Mouse (Mus musculus): ENCODE results near the gene Olfr1360. TPM values are rescaled to one million over a fixed set of nuclear protein-coding genes. Genes with fewer than 3 reads are reported as not detected.
"Not testable (repeated sequence)": the region's sequence is repeated elsewhere in the genome, so short reads cannot be mapped to it uniquely, and the experiment has no call there.

The Olfr1360 gene
- total RNA-seq (2014; fragmentation: Nextera tagmentation) = not detected in 2 replicates
- not detected in 2 replicates for total RNA-seq (2017)
- not detected in 2 replicates for polyA plus RNA-seq (2012)

DNA sequence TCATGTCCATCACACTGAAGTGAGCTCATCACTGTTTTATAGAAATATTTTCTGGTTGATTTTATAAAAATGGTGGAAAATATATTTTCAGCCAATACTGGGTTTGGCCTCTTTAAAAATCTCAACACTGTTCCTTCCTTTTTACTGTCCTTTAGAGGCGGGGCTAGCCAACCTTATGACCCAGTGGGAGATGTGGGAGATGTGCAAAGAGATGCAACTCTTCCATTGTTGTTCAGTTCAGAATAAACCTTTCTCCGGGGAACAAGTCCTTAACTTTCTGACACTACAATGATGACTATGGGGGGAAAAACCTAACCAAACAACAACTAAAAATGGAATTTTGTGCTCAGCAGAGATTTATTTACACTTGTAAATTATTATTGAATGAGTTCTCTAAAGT lies at the start of gene Olfr1360:
Gene Olfr1360, minus strand, starts transcription at position 101 of the 400 bp plus-strand sequence.
- ATAC-seq (ENCODE audit: extremely low read depth, insufficient number of reproducible peaks, low FRiP score, poor library complexity, severe bottlenecking) = no peak
- Histone ChIP-seq H3K4me3 (ENCODE audit: low read depth, low read length) (no peak within 1 kb of the TSS), H3K4me1 (ENCODE audit: insufficient read depth, low read depth, low read length) (no peaks in the 10 kb centered on the region), H3K36me3 (replicated peaks) (no peaks in the 10 kb centered on the region), H3K27me3 (ENCODE audit: insufficient read depth, low read length) (no peaks in the 10 kb centered on the region), H3K9me3 (replicated peaks) (no peaks in the 10 kb centered on the region)
- TF ChIP-seq CTCF (IDR thresholded peaks at IDR 0.05; ENCODE audit: low read depth, low read length) = no peak
- no peak for TF ChIP-seq POLR2AphosphoS5 (IDR thresholded peaks at IDR 0.05; ENCODE audit: insufficient replicate concordance, low read depth, low read length)
- no peak for TF ChIP-seq GATA1 (IDR thresholded peaks at IDR 0.05; ENCODE audit: borderline replicate concordance, low read length)
- no peak for TF ChIP-seq TAL1 (conservative IDR thresholded peaks at IDR 0.05; ENCODE audit: low read depth, low read length)
- no peak for TF ChIP-seq GATA2 (IDR thresholded peaks at IDR 0.05; ENCODE audit: borderline replicate concordance, low read depth, low read length)
- no peak for DNase-seq (ENCODE audit: low spot score)

DNA sequence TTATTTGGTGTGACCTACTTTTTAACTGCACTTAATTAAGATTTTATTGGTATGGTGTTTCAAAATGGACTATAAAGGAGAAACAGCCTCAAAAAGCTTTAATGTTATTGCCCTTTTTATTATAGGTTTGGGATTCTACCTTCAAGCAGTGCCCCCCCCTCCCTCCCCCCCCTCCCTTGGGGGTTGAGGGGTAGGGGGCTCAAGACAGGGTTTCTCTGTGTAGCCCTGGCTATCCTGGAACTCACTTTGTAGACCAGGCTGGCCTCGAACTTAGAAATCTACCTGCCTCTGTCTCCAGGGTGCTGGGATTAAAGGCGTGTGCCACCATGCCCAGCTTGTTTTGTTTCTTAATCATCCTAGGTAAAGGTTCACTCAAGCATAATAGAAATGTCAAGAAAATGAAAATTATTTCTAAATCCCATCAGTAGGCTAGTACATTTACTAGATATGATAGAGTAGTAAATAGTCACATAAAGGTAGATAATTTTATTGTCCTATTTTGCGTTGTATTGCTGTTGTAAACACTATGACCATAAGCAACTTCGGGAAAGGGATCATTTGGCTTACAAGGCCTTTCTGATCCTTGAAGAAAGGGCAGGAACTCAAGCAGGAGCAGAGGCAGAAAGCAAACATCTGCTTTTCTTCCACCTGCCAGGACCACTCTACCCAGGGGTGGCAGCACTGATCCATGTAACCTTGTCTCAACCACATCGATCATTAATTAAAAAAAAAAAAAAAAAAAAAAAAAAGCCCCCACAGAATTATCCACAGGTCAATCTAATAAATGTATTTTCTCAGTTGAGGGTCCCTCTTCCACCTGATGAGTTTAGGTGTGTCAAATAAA lies 46.0 kb upstream of the Olfr1360 start:
- Histone ChIP-seq H3K36me3 (replicated peaks) (no peaks in the 10 kb centered on the region), H3K4me1 (ENCODE audit: insufficient read depth, low read depth, low read length) (peaks cover 20% of the 10 kb centered on the region), H3K4me3 (ENCODE audit: low read depth, low read length) (no peak overlapping the region), H3K9me3 (replicated peaks) (peaks cover 4% of the 10 kb centered on the region; the same call in 1 of the 2 replicates), H3K27me3 (ENCODE audit: insufficient read depth, low read length) (no peaks in the 10 kb centered on the region)
- ATAC-seq (ENCODE audit: extremely low read depth, insufficient number of reproducible peaks, low FRiP score, poor library complexity, severe bottlenecking) = no peak
- TF ChIP-seq POLR2AphosphoS5 (IDR thresholded peaks at IDR 0.05; ENCODE audit: insufficient replicate concordance, low read depth, low read length) = peak; percentile 93; the same call in 1 of the 2 replicates
- TF ChIP-seq GATA1 (IDR thresholded peaks at IDR 0.05; ENCODE audit: borderline replicate concordance, low read length) = no peak
- no peak for TF ChIP-seq GATA2 (IDR thresholded peaks at IDR 0.05; ENCODE audit: borderline replicate concordance, low read depth, low read length)
- DNase-seq (ENCODE audit: low spot score) = no peak

DNA sequence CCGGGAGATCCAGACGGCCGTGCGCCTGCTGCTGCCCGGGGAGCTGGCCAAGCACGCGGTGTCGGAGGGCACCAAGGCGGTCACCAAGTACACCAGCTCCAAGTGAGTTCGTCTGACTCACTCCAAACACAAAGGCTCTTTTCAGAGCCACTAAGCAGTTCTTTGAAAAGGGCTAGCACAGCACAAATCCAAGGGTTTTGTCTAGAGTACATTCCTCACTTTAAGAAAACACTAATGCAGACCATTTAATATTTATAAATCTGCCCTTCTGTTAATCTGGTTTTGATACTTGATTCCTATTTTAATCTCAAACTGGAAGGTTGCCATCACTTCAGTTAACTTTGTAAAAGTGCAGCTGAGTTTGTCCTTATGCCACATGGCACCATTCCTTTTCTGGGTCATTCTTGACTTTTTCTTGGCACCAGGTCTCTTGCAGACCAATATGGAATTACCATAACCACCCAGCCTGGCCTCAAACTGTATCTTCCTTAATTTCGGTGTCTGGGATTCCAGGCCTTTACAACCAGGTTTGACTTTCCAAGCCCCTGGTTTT lies 45.2 kb upstream of the Olfr1360 start:
- TF ChIP-seq POLR2AphosphoS5 (IDR thresholded peaks at IDR 0.05; ENCODE audit: insufficient replicate concordance, low read depth, low read length) = peak; percentile 81; the same call in 1 of the 2 replicates
- TF ChIP-seq GATA1 (IDR thresholded peaks at IDR 0.05; ENCODE audit: borderline replicate concordance, low read length) = no peak
- no peak for DNase-seq (ENCODE audit: low spot score)
- Histone ChIP-seq H3K27me3 (ENCODE audit: insufficient read depth, low read length) (no peaks in the 10 kb centered on the region), H3K4me1 (ENCODE audit: insufficient read depth, low read depth, low read length) (peaks cover 20% of the 10 kb centered on the region), H3K9me3 (replicated peaks) (peaks cover 4% of the 10 kb centered on the region; the same call in 1 of the 2 replicates), H3K4me3 (ENCODE audit: low read depth, low read length) (peak overlapping the region; percentile 67; the same call in 1 of the 2 replicates), H3K36me3 (replicated peaks) (no peaks in the 10 kb centered on the region)
- ATAC-seq (ENCODE audit: extremely low read depth, insufficient number of reproducible peaks, low FRiP score, poor library complexity, severe bottlenecking) = no peak

DNA sequence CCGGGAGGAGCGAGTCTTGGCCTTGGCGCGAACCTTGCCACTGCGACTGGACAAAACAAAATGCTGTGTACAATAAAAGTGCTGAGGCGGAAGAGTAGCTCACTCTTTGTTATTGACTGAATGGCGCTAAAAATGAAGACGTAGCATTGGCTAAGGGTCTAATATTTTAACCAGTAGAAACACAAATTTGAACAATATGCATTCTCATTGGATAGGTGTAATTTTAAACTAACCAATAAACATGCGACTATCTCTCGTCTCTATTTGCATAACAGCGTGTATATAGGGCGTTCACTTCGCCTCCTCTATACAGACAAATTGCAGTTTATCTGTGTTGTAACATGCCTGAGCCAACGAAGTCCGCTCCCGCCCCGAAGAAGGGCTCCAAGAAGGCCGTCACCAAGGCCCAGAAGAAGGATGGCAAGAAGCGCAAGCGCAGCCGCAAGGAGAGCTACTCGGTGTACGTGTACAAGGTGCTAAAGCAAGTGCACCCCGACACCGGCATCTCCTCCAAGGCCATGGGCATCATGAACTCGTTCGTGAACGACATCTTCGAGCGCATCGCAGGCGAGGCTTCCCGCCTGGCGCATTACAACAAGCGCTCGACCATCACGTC lies 44.7 kb upstream of the Olfr1360 start, which contains the start of gene Hist1h2bm:
Gene Hist1h2bm, plus strand, starts transcription at position 288 of the 616 bp plus-strand sequence.
- not testable (repeated sequence) for H3K36me3 ChIP-seq (replicated peaks); H3K27me3 ChIP-seq (ENCODE audit: insufficient read depth, low read length); H3K9me3 ChIP-seq (replicated peaks)
- DNase-seq (ENCODE audit: low spot score) (peak; percentile 78), ATAC-seq (ENCODE audit: extremely low read depth, insufficient number of reproducible peaks, low FRiP score, poor library complexity, severe bottlenecking) (peak; percentile 82)
- peak; percentile 98 for TF ChIP-seq POLR2AphosphoS5 (IDR thresholded peaks at IDR 0.05; ENCODE audit: insufficient replicate concordance, low read depth, low read length)
- H3K4me3 ChIP-seq (ENCODE audit: low read depth, low read length) = peak within 1 kb of the TSS; percentile 67; the same call in 1 of the 2 replicates
- peaks cover 23% of the 10 kb centered on the region for H3K4me1 ChIP-seq (ENCODE audit: insufficient read depth, low read depth, low read length)

DNA sequence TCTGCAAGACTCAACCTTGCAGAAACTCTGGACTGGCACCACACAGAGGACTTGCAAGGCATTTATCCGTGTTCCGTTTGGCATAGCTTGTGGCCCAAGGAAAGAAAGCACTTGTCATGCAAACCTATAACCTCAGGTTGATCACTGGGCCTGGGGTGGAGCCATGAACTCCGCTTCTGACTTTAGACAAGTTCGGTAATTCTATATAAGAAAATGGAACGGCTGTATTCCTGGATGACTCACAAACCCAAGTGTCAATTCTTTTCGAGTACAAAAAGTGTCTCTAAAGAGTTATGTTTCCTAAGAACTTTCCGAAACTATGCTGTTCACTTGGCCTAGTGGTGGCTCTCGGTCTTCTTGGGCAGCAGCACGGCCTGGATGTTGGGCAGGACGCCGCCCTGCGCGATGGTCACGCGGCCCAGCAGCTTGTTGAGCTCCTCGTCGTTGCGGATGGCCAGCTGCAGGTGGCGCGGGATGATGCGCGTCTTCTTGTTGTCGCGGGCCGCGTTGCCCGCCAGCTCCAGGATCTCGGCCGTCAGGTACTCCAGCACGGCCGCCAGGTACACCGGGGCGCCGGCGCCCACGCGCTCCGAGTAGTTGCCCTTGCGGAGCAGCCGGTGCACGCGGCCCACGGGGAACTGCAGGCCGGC lies 44.0 kb upstream of the Olfr1360 start:
- H3K9me3 ChIP-seq (replicated peaks); ATAC-seq (ENCODE audit: extremely low read depth, insufficient number of reproducible peaks, low FRiP score, poor library complexity, severe bottlenecking); H3K36me3 ChIP-seq (replicated peaks); H3K27me3 ChIP-seq (ENCODE audit: insufficient read depth, low read length); DNase-seq (ENCODE audit: low spot score): not testable (repeated sequence)
- H3K4me3 ChIP-seq (ENCODE audit: low read depth, low read length) = peak overlapping the region; percentile 67; the same call in 1 of the 2 replicates
- peaks cover 26% of the 10 kb centered on the region for H3K4me1 ChIP-seq (ENCODE audit: insufficient read depth, low read depth, low read length)

DNA sequence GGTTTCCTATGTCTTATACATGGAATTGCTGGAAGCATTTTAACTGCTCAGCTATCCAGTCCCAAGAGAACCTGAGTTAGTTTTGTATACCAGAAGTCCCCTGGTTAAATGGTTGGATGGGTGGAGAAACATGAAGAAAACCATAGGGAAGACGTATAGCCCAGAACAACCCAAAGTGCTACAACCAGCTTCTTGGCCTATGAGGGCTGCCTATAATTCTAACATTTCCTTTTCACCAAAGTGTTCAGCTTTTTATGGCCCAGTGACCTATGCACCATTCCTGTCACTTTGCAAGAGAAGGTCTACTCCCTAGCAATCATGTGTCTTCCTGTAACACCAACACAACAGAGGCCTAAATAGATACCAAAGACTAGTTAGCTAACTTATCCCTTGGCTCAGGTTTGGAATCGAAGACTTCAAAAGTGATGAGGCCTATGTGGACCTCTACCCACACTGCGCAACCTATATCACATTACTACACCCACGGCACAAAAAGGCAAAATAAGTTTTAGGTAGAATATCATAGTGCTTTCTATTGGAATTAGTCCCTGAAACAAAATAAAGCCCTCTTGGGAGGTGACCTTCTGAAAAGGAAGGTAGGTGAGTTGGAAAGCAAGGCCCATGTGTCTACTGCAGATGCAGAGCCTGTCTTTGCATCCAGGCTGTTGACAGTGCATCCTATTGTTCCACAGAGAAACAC lies 41.3 kb upstream of the Olfr1360 start:
- H3K4me1 ChIP-seq (ENCODE audit: insufficient read depth, low read depth, low read length) = peaks cover 41% of the 10 kb centered on the region
- no peak for TF ChIP-seq GATA2 (IDR thresholded peaks at IDR 0.05; ENCODE audit: borderline replicate concordance, low read depth, low read length)
- peak; percentile 96; the same call in 1 of the 2 replicates for TF ChIP-seq POLR2AphosphoS5 (IDR thresholded peaks at IDR 0.05; ENCODE audit: insufficient replicate concordance, low read depth, low read length)
- no peak for TF ChIP-seq TAL1 (conservative IDR thresholded peaks at IDR 0.05; ENCODE audit: low read depth, low read length)
- no peak for TF ChIP-seq GATA1 (IDR thresholded peaks at IDR 0.05; ENCODE audit: borderline replicate concordance, low read length)
- H3K4me3 ChIP-seq (ENCODE audit: low read depth, low read length) = peak overlapping the region; percentile 56
- no peaks in the 10 kb centered on the region for H3K9me3 ChIP-seq (replicated peaks)
- H3K27me3 ChIP-seq (ENCODE audit: insufficient read depth, low read length) = no peaks in the 10 kb centered on the region
- ATAC-seq (ENCODE audit: extremely low read depth, insufficient number of reproducible peaks, low FRiP score, poor library complexity, severe bottlenecking) = no peak
- no peak for DNase-seq (ENCODE audit: low spot score)
- no peaks in the 10 kb centered on the region for H3K36me3 ChIP-seq (replicated peaks)

Data from G1E (cell line).